Mouse (Mus musculus) c-Kit-positive CD71-negative TER-119-negative erythroid progenitor cells, embryonic 14.5 days (primary cell): Measurements from ENCODE around the gene 4930519G04Rik.
"Not testable (repeated sequence)": the region's sequence is repeated elsewhere in the genome, so short reads cannot be mapped to it uniquely, and the experiment has no call there.

ENCODE experiments used
- DNase-seq: peaks from one replicate; pipeline ENCODE4 v3.0.0-alpha.2; 2013; ENCODE audit warnings: low read depth

4930519G04Rik gene

GRCm38 (mm10) chr5:114842155-114842554 is 11.3 kb upstream of the 4930519G04Rik start:
- DNase-seq: not testable (repeated sequence)

- DNase-seq: no peak
Observed at GRCm38 (mm10) chr5:114842674-114843073, 10.8 kb upstream of the 4930519G04Rik start.

- DNase-seq: not testable (repeated sequence)
Observed at GRCm38 (mm10) chr5:114844371-114844770, 9.1 kb upstream of the 4930519G04Rik start.

- no peak for DNase-seq
Observed at GRCm38 (mm10) chr5:114851565-114852236, 1.8 kb upstream of the 4930519G04Rik start.

- DNase-seq: no peak
Observed at GRCm38 (mm10) chr5:114858582-114858981, 5.1 kb downstream of the 4930519G04Rik start, which contains the start of gene Gm9936. Gene Gm9936 (minus strand): TSS chr5:114858682.

- peak; percentile 53 for DNase-seq
Observed at GRCm38 (mm10) chr5:114859253-114859652, 5.8 kb downstream of the 4930519G04Rik start.

- DNase-seq: no peak
Observed at GRCm38 (mm10) chr5:114861730-114862129, 8.3 kb downstream of the 4930519G04Rik start.

GRCm38 (mm10) chr5:114864813-114865212 is 11.3 kb downstream of the 4930519G04Rik start:
- DNase-seq: no peak

GRCm38 (mm10) chr5:114865279-114865678 is 11.8 kb downstream of the 4930519G04Rik start:
- no peak for DNase-seq

- DNase-seq: no peak
Observed at GRCm38 (mm10) chr5:114875858-114876257, 22.4 kb downstream of the 4930519G04Rik start.

- DNase-seq: no peak
Observed at GRCm38 (mm10) chr5:114876331-114876730, 22.9 kb downstream of the 4930519G04Rik start.

GRCm38 (mm10) chr5:114877487-114877886 is 24.0 kb downstream of the 4930519G04Rik start:
- DNase-seq: no peak

GRCm38 (mm10) chr5:114879399-114879798 is 25.9 kb downstream of the 4930519G04Rik start:
- DNase-seq: no peak

GRCm38 (mm10) chr5:114882319-114882718 is 28.9 kb downstream of the 4930519G04Rik start:
- not testable (repeated sequence) for DNase-seq

- no peak for DNase-seq
Observed at GRCm38 (mm10) chr5:114883022-114883421, 29.6 kb downstream of the 4930519G04Rik start.

GRCm38 (mm10) chr5:114886801-114887200 is 33.3 kb downstream of the 4930519G04Rik start:
- DNase-seq: no peak

- no peak for DNase-seq
Observed at GRCm38 (mm10) chr5:114888995-114889394, 35.5 kb downstream of the 4930519G04Rik start.

- no peak for DNase-seq
Observed at GRCm38 (mm10) chr5:114895542-114895941, 42.1 kb downstream of the 4930519G04Rik start.

- no peak for DNase-seq
Observed at GRCm38 (mm10) chr5:114896688-114897373, 43.4 kb downstream of the 4930519G04Rik start, which contains the start of gene Oasl2. Gene Oasl2 (plus strand): TSS chr5:114896936.

GRCm38 (mm10) chr5:114897374-114897793 is 43.9 kb downstream of the 4930519G04Rik start:
- no peak for DNase-seq

GRCm38 (mm10) chr5:114898857-114899256 is 45.4 kb downstream of the 4930519G04Rik start:
- no peak for DNase-seq

GRCm38 (mm10) chr5:114902413-114902812 is 48.9 kb downstream of the 4930519G04Rik start:
- DNase-seq: no peak
